ENCODE assay signal across 35 mouse cellular contexts in genomic region chr11:32814286-32814685, GRCm38 (mm10). TPM values are rescaled to one million over a fixed set of nuclear protein-coding genes. Genes with fewer than 3 reads are reported as not detected.
DNase-seq lines count a peak whose midpoint lies in the region.
"Had no signal": no experiment of that assay in that cellular context is flagged by ENCODE, and none has a peak within 500 bp of the region (broad histone marks: within the 10 kb centered on the region; RNA-seq: fewer than 3 reads in every experiment).

No protein-coding gene starts in this region.

- intact Hi-C loops in left cerebral cortex, postnatal 14 days (cut with DNase I) = no loop called here

- DNase-seq in frontal cortex, adult 2 months (ENCODE audit: extremely low spot score in 1 of 2, low spot score in 1 of 2) = peak; percentile 11 to 51
- DNase-seq in frontal cortex, postnatal 10 days (ENCODE audit: low spot score in 2 of 2) = no peak
- peak; percentile 36 to 40 for DNase-seq in layer of hippocampus, adult 8-10 months (ENCODE audit: low spot score in 2 of 2)
- no peak for DNase-seq in layer of hippocampus, postnatal 25 days (ENCODE audit: extremely low spot score in 1 of 2, low spot score in 1 of 2)
- DNase-seq in brain, adult 2 months (ENCODE audit: low read depth, low spot score) = peak; percentile 72
- DNase-seq in left cerebral cortex, postnatal 14 days (ENCODE audit: low spot score in 2 of 2) = peak; percentile 9 to 31
- DNase-seq in ovary, postnatal 14 days (ENCODE audit: low spot score) = no peak
- DNase-seq: adrenal gland, postnatal 14 days; cerebellum, adult 8-10 months; cerebellum, postnatal 36 days; embryo, embryonic 11 days; gastrocnemius, postnatal 36 days; heart, postnatal 36 days; kidney, adult 11 months; kidney, postnatal 4 days; liver, postnatal 0 days; thymus, adult 2 months; thymus, postnatal 4 days had no signal

RNA-seq across cellular contexts. Expression of gene Smim23, which starts 10.1 kb away (rescaled TPM):
- polyA plus RNA-seq in frontal cortex, adult 2 months (2012; rRNA removed) = not detected in 2 replicates
- not detected for total RNA-seq in layer of hippocampus, adult 8-10 months (2022)
- not detected for total RNA-seq in layer of hippocampus, postnatal 25 days (2021)
- total RNA-seq in left cerebral cortex, postnatal 14 days (2021) = not detected
- total RNA-seq: adrenal gland, postnatal 14 days; gastrocnemius, postnatal 36 days; heart, adult 8-10 months; heart, postnatal 36 days had no signal
- polyA plus RNA-seq: brain, embryonic 14.5 days; embryonic facial prominence, embryonic 13.5 days; erythroblast, embryonic 14.5 days; forebrain, embryonic 12.5 days; heart, embryonic 15.5 days; hindbrain, embryonic 13.5 days; kidney, embryonic 15.5 days; limb, embryonic 12.5 days; liver, embryonic 11.5 days; liver, postnatal 0 days; lung, postnatal 0 days; macrophage; midbrain, embryonic 10.5 days; midbrain, embryonic 16.5 days; myocyte; neural tube, embryonic 14.5 days; stomach, embryonic 16.5 days; thymus, adult 2 months had no signal

Comparison
In these comparisons a context has a peak if more than half of its experiments do, and no peak if none do; other contexts are left out.
1. DNase-seq: peak in frontal cortex, adult 2 months (2 of 2), layer of hippocampus, adult 8-10 months (2 of 2), brain, adult 2 months (single experiment) and left cerebral cortex, postnatal 14 days (2 of 2); none in frontal cortex, postnatal 10 days (0 of 2), layer of hippocampus, postnatal 25 days (0 of 2) and ovary, postnatal 14 days (single experiment).